Mouse (Mus musculus) brain, embryonic 14.5 days (tissue): ENCODE results near the gene Tnik. TPM values are rescaled to one million over a fixed set of nuclear protein-coding genes. Genes with fewer than 3 reads are reported as not detected.
A peak's percentile ranks its signal among the peaks of the same experiment; 100 is the strongest.

Source experiments
- DNase-seq: peaks from one replicate; pipeline ENCODE4 v3.0.0-alpha.2; 2011; ENCODE audit warnings: low read depth
- CTCF ChIP-seq: fragments of 200-500 bp; IDR thresholded peaks from 2 replicates; pipeline ENCODE4 v1.5.1; 2012; ENCODE audit warnings: inconsistent platforms, mild to moderate bottlenecking, moderate library complexity, borderline replicate concordance; ENCODE audit not compliant: insufficient read depth, insufficient read length; ENCODE audit errors: extremely low read depth
- POLR2A ChIP-seq: fragments of 200-500 bp; IDR thresholded peaks from 2 replicates; pipeline ENCODE4 v1.6.1; 2012; ENCODE audit warnings: mild to moderate bottlenecking, inconsistent platforms, borderline replicate concordance; ENCODE audit not compliant: poor library complexity, insufficient read depth, insufficient read length, severe bottlenecking; ENCODE audit errors: extremely low read depth
- polyA plus RNA-seq: library from polyadenylated mRNA; depleted of rRNA; stranded (reverse); fragments of >200 nt; gene quantifications from 2 replicates; pipeline ENCODE4 v1.2.3, GENCODE M21; 2012

The Tnik gene
- polyA plus RNA-seq, 1 experiment = 73.8 TPM

DNA sequence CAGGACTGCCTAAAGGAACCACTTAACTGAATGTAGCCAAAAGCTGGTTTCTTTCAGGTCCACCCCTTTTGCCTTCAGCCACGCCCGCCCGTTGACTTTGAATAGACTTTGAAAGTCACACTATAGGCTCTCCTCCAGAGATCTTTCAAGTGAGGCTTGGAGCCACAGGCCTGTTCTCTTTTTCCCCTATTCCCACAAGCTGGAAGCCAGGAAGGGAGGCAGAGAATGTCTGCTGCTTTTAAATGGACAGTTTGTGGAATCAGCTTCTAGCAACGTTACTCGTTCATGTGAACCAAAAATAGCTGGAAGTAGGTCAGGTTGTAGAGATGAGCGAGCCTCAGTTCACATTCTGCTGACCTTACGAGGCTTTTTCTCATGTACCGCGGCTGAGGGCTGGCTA is 138.3 kb downstream of the Tnik start:
- peak; percentile 25 for DNase-seq
- no peak for TF ChIP-seq POLR2A
- no peak for TF ChIP-seq CTCF

DNA sequence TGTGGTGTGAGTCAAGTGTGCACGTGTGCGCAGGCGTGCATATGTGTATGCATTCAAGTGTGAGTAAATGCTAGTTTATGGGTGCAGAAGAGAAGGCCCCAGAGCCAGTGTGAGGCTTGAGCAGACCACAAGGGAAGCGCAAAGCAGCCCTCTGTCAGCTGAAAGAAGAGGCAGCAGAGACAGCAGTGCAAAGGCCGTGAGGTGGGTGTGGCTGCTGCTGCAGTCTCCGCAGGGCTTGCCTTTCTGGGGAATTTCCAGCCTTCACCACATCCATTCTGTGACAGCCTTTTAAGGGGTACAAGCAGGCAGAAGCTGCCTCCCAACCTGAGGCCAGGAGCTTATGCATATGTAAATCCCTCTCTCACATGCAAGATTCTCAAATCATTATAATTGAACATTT is 139.2 kb downstream of the Tnik start:
- DNase-seq = peak; percentile 63
- TF ChIP-seq CTCF (no peak), POLR2A (no peak)

DNA sequence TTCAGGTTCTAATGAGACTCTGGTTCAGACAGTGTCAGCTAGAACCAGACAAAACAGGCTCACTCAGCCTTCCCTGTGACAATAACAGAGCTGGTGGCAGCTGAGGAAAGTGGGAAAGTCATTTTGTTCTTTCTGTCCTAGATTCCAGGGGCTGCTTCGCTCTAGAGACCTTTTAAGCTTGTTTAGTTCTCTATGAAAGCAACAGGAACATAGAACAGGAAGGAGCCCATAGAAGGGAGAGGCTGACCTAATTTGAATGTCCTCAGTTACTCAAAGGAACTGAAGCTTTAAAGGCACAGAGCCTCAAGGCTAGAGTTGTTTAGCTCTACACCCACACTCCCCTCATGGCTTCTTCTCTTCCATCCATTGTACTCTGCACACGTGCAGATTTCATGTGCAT is 142.4 kb downstream of the Tnik start:
- DNase-seq = peak; percentile 44
- TF ChIP-seq POLR2A (no peak), CTCF (no peak)

DNA sequence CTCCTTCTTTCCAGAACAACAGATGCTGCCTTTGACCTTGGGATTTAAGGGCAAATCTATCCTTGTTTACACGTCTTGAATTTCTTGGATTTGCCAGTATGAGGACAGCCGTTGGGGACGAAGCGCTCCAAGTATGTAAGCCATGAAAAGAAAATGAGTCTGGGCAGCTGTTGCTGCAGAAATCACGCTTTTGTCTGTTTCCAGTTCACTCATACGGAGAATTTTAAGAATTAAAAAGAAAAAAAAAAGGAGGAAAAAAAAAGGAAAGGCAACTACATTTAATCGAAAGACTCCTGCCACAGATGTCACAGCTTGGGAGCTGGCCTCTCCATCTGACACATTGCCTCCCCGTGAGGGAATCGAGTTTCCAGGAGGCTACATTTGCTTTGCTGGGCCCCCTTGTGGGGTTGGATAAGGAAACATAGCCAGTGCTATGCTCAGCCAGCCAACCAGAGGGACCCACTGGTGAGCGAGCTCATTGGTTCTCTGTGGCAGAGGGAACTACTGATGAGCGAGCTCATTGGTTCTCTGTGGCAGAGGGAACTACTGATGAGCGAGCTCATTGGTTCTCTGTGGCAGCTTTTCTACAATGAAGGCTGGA is 145.9 kb downstream of the Tnik start:
- TF ChIP-seq CTCF (peak; percentile 10; the same call in 1 of the 2 replicates), POLR2A (no peak)
- peak; percentile 88 for DNase-seq

DNA sequence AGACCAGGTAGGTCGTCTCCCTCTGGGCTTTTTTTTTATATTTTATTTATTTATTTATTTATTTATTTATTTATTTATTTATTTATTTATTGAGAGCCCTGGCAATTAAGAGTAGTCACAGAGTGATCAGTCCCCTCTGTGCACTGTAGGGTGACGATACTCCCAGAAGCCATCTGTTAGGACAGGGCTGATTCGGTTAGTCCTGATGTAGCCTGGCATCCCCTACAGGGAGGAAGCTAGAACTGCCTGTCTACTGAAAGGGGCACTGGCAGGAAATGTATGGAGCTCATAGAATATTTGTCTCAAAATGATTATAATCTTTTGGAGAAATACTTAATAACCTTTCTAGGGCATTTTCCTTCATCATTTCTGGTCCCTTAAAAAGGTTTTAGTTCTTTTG is 147.3 kb downstream of the Tnik start:
- TF ChIP-seq CTCF (peak; percentile 45; the same call in 1 of the 2 replicates), POLR2A (no peak)
- no peak for DNase-seq

DNA sequence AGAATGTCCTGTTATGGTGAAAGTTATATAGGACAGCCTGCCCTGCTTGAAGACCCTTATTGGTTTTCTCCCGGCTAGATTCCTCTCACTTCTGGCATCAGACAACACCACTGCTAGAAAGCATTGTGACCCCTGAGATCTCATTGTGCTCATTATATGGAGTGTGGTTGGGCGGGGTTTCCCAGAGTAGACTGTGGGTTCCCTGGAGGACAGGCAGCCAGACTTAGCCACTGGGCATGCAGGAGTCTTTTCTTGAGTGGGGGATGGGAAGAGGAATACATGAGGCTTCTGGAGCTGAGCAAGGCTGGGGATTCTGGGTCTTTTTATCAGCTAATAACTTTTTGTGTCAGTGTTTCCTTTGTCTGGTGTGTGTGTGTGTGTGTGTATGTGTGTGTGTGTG is 153.0 kb downstream of the Tnik start:
- peak; percentile 73 for DNase-seq

DNA sequence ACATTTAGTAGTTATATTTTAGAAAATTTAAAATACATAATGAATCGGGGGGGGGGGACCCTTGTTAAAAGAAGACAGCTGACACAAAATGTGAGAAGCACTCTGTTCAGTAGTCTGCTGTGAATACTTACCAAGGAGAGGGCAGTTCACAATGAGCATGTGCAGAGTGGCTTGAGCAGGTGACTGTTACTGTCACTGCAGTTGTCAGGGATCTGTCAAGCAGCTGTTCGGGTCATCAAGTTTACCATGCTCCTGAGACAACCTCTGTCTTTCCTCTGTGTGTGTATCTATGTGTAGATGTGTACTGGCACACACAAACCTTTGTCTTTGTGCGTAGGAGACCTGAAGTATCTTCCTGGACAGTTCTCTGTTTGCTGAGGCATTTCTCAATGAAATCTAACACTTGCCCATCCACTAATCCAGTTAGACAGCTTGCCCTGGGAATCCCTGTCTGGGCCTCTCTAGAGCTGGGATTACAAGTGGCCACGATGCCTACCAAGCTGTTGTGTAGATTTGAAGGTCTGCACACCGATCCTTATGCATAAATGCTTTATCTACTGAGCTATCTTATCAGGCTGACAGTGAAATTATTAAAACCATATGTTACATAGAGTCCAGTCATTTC is 154.2 kb downstream of the Tnik start:
- TF ChIP-seq POLR2A (no peak), CTCF (no peak)
- no peak for DNase-seq

More for the DNA sequence above, 153.0 kb downstream of the Tnik start:
- TF ChIP-seq CTCF = no peak
- no peak for TF ChIP-seq POLR2A

DNA sequence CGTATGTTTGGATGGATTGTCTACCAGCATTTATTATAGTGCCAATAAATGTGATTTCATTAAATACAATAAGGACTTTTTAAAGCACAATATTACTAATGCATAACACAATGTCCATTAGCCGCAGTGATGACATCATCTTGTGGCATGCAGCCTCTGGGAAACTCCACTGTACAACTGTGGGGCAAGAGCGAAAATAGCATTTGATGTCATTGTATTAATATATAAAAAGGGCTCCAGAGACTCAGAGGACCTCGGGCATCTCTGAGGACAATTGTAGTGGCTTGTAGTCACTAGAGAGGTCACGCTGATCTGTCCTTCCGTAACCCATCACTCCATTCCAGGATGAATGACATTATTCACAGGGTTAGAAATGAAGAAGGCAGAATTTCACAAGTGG is 157.2 kb downstream of the Tnik start:
- no peak for TF ChIP-seq POLR2A
- no peak for TF ChIP-seq CTCF
- no peak for DNase-seq

DNA sequence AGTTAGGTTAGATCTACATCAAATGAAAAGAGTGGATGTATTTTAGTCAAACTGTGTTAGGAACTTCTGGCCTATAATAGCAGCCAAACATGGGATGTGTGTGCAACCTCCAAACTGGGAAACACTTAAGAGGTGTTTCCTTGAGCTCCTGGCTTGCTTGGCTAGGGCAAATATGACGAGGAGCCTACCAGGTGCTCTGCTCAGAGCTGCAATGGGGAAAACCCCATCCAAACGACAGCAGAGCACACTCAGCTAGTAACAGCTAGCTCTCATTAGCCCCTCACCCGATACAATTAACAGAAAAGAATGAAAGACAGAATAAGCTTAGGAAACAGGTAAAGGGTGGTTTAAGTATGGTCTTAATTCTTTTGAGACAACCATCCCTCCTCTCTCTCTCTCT is 157.7 kb downstream of the Tnik start:
- DNase-seq = no peak
- TF ChIP-seq POLR2A (no peak), CTCF (no peak)

DNA sequence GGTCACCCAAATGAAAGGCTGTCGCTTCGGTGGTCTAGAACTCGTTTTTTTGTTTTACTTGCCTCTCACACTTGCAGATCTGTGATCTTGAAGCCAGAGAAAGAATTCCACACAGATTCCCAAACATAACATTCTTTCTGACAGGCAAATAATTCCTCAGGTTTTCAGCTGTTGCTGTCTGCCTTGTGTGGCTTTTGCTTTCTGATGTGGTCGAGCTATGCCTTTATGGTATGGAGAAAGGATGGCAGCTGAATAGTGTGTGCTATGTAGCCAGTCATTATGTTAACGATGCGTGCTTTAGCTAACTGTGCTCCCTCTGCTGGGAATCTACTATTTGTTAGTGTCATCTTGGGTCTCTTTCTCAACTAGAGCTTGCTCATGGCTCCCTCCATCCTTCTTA is 158.8 kb downstream of the Tnik start:
- TF ChIP-seq CTCF (no peak), POLR2A (no peak)
- no peak for DNase-seq

DNA sequence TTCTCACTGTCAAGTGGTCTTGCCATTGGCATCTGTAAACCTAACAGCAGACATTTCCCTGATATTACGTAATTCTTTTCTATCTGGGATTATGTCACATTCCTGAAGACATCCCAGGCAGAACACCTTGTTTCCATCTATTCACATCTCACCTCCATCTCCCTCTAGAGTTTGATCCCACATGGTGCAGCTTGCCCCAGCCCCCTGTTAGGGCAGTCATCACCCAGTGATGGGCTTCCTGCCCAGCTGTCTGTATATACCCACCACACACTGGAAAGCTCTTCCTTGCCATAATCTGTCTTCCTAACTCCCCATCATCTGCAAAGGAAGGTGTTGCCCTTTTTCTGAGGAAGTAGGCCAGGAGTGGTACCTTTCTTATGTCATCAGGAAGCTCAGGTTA is 159.2 kb downstream of the Tnik start:
- TF ChIP-seq POLR2A = no peak
- no peak for TF ChIP-seq CTCF

DNA sequence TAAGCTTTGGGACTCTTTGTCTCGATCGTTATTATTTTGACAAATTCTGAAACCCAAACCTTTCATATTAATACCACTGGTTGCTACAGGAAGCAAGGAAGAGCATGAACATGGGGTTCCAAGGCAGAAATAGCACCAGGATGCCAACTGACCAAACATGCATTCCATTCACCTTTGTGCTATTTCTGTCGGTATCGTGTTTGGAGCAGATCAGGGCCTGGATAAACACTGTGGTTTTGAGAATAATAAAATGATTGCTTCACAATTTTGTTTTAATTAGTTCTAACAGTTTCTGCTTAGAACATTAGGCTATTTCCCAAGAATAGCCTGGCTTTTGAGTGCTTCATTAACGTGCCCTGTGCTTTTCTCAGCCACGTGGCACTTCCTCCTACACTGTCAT is 162.9 kb downstream of the Tnik start:
- TF ChIP-seq POLR2A (no peak), CTCF (no peak)
- no peak for DNase-seq

More for the DNA sequence above, 159.2 kb downstream of the Tnik start:
- no peak for DNase-seq

DNA sequence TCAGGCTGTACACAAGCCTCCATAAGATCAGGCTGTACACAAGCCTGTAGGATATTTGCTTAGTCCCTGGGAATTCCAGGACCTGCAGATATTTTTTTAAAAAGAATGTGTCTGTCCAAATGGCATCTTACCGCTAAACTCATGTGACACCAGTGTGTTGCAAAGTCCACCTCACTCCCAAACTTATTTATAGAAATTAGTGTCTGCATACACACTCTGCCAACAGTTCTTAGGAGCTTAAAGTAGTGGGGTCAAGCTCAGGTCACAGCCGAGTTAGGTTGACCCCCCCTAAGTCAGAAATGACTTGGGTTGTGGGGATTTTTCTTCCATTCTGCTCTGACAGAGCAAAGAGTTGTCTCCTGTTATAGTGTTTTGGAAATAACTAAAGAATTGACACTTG is 168.4 kb downstream of the Tnik start:
- TF ChIP-seq CTCF (no peak), POLR2A (no peak)
- no peak for DNase-seq
